Mouse (Mus musculus) urinary bladder, postnatal 25 days (tissue): ENCODE data around the gene Srsf1.

ENCODE experiments used
- DNase-seq: peaks from one replicate; pipeline ENCODE4 v3.0.0; 2022; ENCODE audit warnings: low spot score

Srsf1 gene

DNA sequence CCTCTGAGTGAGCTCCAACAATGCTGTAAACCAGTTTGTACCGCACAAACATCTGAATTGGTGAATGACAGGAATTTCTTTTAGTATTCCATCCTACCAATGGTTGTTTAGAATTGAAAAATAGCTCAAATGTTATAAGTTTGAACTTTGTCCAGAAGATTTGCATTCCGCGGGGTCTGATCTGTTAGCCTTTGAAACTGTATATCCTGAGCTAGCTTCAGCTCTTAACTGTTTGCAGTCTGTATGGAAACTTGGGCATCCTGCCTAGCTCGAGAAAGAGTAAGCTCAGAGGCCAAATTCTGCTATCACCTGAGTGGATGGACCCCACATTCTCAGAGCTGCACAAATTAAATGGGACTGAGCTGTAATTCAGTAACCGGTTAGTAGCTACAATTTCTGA lies 23.9 kb downstream of the Srsf1 start:
- no peak for DNase-seq

DNA sequence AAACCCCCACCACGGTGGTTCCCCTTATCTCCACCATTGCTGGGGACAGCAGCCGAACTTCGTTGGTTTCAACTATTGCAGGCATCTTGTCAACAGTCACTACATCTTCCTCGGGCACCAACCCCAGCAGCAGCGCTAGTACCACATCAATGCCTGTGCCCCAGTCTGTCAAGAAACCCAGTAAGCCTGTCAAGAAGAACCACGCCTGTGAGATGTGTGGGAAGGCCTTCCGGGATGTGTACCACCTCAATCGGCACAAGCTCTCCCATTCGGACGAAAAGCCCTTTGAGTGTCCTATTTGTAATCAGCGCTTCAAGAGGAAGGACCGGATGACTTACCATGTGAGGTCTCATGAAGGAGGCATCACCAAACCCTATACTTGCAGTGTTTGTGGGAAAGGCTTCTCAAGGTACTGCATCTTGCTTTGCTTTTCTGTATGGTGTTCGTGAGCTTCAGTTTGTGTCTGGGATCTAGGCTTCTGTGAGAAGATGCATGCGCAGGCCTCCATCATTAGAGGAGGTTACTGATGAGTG lies 26.2 kb downstream of the Srsf1 start:
- DNase-seq: no peak

DNA sequence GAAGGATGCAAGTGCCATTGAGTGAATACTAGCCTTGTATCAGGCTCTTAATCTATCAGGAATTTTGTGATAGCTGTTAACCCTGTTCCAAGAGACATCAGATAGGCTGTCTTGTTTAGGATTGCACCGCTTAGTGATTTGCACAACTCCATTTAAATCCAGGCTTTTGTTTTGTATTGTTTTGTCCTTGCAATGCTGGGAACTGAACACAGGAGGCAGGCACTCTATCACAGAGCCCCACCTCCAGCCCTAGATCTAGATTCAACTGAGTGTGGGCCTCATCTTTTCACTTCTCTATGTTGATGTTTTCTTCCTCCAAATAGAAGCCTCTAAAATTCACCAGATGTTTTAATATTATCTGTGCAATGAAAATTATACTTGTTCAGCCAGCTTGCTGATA lies 28.5 kb downstream of the Srsf1 start:
- no peak for DNase-seq

DNA sequence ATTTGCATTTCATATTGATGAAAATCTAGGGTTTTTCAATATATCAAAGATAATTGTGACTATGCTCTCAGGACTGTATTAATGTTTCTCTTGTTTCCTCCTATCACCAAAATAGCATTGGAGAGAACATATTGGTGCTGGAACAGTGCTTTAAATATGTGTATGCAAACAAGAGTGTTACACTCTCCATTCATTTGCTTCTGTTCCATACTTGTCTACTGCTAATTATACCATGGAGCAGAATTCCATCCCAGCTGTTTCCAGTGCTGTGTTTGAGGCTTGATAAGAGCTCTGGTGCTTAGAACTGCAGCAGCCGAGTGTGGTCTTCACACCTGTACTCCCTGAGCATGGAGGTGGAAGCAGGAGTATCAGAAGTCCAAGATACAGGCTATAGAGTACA lies 29.2 kb downstream of the Srsf1 start:
- DNase-seq: no peak

DNA sequence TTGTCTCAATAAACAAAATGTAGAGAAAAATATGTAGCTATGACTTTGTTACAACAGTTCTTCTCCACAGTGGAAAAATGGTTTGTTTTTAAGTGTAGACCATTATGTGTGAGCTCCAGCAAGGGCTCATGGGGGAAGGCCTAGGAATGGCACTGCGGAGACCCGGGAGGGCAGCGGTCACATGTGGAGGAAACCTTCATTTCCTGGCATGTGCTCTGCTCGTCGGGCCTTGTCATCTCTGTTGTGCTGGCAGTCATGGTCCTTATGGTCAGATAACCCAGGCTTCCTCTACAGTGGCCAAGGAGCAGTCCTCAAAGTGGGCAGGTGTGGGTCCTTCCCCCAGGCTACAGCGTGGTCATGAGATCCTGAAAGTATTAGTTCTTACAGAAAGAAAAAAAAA lies 36.5 kb downstream of the Srsf1 start:
- no peak for DNase-seq

DNA sequence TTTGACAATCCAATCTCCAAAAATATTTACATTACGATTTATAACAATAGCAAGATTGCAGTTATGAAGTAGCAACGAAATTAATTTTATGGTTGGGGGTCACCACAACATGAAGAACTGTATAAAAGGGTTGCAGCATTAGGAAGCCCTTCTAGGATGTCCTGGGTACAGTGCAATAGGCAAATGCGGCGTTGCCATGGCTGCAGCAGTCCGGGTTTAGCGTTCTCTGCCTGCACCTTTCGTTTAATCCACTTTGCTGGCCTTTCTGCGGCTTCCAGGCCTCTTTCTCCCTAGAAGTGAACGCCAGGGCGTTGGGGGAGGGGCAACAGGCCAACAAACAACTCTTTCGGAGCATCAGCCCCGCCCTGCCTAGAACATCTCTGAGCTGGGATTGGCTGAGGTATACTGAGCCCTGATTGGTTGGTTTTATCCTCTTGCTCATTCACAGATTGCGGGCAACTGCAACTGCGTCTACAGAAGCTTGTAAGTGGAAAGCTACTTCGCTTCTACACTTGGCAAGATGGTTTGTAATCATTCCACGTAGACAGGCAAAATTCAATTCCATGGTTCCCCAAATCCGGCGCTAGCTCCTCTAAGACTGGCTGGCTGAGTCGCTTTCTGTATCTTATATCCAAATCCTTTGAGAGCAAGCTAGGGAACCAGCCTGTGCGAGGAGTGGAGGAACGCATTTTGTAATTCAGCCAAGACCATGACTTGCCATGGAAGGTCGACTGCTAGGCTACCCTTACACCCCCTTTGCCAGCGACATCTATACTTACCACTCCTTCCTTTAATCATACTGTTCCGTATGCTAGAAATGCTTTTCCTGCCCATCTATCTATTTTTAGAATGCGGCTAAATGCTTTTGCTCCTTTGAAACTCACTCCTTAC lies 39.8 kb downstream of the Srsf1 start:
- DNase-seq: peak; percentile 78

DNA sequence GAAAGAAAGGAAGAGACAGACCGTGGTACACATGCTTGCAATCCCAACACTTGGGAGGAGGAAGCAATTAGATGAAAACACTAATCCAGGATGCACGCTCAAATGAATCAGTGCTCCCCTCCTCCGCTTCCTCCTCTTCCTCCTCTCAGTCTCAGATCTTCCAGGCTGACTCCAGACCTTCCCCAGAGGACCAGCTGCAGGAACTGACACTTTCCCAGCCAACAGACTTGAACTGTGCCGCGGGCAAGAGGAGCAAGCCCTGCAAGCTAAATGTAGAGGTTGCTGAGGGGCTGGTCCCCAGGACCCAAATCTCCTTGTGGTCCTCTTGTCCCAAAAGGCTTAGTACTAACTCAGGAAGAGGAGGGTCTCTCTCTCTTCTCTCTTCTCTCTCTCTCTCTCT lies 42.0 kb downstream of the Srsf1 start:
- no peak for DNase-seq

DNA sequence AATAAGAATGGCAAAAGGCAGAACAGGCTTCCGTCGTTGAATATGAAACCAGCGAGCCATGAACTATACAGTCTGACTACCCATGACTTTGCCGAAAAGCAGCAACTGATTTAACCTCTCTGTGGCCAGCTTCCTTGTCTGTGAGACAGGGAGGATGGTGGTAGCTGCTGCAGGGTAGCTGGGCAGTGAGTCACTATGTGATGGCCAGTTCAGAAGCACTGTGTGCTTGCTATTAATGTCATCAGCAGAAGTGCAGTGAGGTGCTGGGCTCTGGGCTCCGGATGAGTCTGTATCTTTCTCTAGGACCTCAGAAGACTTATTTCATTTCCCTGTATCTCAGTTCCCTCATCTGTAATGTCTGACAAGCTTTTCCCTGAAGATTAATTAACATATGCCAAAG lies 43.1 kb downstream of the Srsf1 start:
- DNase-seq: no peak

DNA sequence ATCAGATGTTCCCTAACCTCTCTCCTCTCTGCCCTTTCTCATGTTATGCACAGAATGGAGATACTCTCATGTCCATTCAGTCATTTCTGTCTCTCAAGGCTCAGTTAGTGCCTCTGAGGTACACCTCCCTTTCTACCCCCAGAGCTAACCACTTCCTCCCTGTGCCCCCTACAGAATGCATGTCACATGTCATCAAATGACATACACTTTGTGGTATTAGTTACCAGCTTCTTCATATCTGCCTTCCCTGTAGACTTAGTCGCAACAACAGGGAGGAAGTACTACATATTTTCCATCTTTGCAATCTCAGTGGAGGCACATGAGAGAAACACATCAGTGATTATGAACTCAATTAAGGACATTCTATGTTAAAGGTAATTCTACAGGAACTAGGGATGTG lies 44.8 kb downstream of the Srsf1 start:
- DNase-seq: no peak

DNA sequence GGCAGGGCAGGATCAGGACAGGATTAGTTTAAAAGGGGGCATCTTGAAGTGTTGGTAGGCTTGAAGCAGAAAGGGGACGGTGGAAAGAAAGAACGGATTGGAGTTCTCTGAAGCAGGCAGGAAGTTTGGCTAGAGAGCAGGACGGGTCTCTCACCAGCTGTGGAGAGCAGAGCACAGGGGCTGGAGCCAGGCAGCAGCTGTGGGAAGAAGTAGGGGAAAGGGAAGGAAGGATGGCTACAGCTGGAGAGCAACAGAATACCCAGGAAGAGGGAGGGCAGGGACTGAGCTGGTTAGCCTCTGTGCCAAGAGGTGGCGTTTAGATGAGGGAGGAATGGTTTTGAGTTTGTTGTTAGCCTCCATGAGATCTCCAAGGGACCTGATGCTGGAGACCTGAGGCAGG lies 50.0 kb downstream of the Srsf1 start:
- DNase-seq: no peak

DNA sequence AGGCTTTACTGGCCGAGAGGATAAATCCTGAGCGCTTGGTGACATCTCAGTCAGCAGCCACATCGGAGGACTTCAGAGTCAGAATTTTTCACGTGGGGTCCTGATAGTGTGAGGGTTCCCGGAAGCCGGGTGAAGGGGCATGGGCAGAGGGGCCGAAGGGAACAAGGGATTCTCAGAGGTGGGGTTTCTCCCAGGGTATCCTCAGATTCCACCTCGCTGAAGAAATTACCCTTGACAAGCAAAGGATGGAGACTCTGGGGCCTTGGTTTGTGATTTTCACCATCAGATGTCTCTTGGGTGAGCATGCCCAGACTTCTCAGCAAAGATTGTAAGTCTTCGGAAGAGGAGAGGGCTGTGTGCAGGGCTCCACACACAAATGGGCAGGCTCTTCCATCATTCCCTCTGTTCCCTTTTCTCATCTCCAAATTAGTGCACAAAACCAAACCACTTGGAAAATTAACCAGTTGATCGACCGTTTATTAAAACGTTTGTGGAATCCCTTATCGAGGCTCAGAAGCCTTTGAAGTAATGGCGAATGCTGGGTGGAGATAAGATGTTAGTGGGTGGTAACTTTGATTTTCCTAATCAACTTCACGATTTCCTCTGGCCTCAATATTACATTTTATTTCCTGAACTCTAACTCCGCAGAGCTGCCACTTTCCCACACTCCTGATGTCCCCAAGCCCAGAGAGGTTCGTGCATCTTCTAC lies 51.0 kb downstream of the Srsf1 start, which contains the start of gene Cuedc1:
Gene Cuedc1, plus strand, starts transcription at position 38 of the 709 bp plus-strand sequence.
- DNase-seq: no peak

DNA sequence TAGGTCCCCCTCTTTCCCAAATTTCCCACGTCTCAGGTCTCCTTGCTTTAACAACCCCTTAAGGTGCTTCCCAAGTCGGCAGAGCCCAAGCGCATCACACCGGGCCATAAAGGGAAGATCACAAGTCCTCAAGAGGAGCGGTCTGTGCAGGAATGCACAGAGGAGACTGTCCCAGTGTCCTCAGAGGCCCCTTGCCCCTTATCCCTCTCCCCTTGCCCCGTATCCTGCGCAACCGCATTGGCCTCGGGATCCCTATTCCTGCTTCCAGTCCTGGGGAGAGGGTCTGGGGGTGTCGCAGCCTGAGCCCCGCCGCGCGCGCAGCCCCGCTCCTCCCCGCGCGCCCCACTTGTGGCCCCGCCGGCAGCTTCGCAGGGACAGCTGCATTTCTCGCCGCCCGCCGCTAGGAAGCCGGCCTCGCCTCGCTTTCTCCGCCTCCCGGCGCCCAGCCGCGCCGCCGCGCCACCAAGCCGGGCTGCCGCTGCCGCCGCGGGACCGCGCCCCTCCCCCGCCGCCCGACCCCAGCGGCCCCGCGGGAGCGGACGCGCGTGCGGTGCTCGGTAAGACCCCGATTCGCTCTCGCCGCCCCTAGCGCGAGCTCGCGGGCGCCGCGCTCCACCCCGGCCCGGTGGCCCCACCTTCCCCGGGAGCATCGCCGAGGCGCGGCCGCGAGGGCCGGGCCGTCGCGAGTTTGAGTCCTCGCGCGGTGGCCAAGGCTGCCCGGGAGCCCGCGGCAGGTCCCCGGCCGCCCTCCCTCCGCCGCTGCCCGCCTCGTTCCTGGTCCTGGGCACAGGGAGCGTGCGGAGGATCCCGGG lies 51.8 kb downstream of the Srsf1 start:
- peak; percentile 73 for DNase-seq

DNA sequence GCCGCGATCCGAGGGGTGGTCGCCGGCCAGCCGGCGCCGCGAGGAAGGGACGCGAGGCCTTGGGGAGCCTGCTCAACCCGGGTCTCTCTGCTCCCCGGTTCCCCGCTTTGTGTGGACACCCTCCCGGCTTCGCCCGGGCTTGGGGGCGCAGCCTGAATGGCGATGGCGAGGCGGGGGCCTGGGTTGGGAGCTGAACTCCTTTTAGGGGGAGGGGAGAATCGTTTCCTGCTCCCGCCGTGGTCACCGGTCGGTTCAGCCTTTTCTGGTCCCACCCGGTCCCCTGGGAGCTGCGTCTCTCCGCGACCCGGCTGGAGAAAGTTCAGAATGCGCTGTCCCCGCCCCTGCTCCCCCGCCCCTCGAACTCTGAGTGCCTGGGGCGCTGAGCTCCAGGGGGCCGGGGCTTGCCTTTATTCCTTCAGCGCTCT lies 52.4 kb downstream of the Srsf1 start:
- peak; percentile 67 for DNase-seq

DNA sequence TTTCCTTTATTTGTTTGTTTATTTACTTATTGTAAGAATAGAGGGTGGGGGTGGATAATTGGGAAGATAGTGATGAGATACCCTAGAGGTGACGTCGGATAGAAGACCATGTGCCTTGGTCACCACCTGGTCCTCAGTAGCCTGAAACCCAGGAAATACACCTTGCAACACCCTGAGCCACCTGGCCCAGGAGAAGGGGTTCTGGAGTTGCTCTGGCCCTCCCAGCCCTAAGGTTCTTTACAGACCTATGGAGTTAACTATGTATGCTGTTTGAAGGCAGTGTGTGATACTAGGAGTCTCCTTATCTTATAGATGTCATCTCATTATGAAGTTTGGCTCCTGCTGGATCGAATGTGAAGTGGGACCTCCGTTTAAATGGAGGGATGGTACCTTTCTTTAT lies 53.0 kb downstream of the Srsf1 start:
- DNase-seq: no peak
